Mouse (Mus musculus) cerebellum, postnatal 14 days (tissue): ENCODE data around the gene Osbpl3.
A peak's percentile ranks its signal among the peaks of the same experiment; 100 is the strongest.

ENCODE experiments used
- DNase-seq, 2 experiments: peaks; one replicate each; pipeline ENCODE4 v3.0.0; 2021; ENCODE audit warnings: mixed read lengths in 2 of 2

Osbpl3 gene

GRCm38 (mm10) chr6:50455829-50456469 lies at the start of gene Osbpl3:
Osbpl3 (minus strand) TSS chr6:50456201.
- DNase-seq, result peak; percentile 86 to 87

- no peak for DNase-seq
Measured at GRCm38 (mm10) chr6:50505531-50505930, 49.5 kb upstream of the Osbpl3 start.

GRCm38 (mm10) chr6:50504711-50505110 lies 48.7 kb upstream of the Osbpl3 start:
- DNase-seq, result no peak

GRCm38 (mm10) chr6:50503779-50504178 lies 47.8 kb upstream of the Osbpl3 start:
- DNase-seq, result no peak

- no peak for DNase-seq
Measured at GRCm38 (mm10) chr6:50503031-50503430, 47.0 kb upstream of the Osbpl3 start.

- peak; percentile 74 to 77 for DNase-seq
Measured at GRCm38 (mm10) chr6:50498346-50498745, 42.3 kb upstream of the Osbpl3 start.

GRCm38 (mm10) chr6:50490519-50490918 lies 34.5 kb upstream of the Osbpl3 start:
- no peak for DNase-seq

GRCm38 (mm10) chr6:50489380-50489779 lies 33.4 kb upstream of the Osbpl3 start:
- DNase-seq, result no peak

- peak in 1 of 2 experiments; percentile 8 for DNase-seq
Measured at GRCm38 (mm10) chr6:50486035-50486902, 30.3 kb upstream of the Osbpl3 start.

GRCm38 (mm10) chr6:50483426-50483825 lies 27.4 kb upstream of the Osbpl3 start:
- no peak for DNase-seq

GRCm38 (mm10) chr6:50481460-50481859 lies 25.5 kb upstream of the Osbpl3 start:
- no peak for DNase-seq

GRCm38 (mm10) chr6:50466451-50466850 lies 10.4 kb upstream of the Osbpl3 start:
- DNase-seq, result no peak

- no peak for DNase-seq
Measured at GRCm38 (mm10) chr6:50464690-50465485, 8.9 kb upstream of the Osbpl3 start.

- no peak for DNase-seq
Measured at GRCm38 (mm10) chr6:50462026-50462425, 6.0 kb upstream of the Osbpl3 start.

GRCm38 (mm10) chr6:50461585-50461984 lies 5.6 kb upstream of the Osbpl3 start:
- no peak for DNase-seq

GRCm38 (mm10) chr6:50460646-50461045 lies 4.6 kb upstream of the Osbpl3 start:
- DNase-seq, result no peak

GRCm38 (mm10) chr6:50460246-50460645 lies 4.2 kb upstream of the Osbpl3 start:
- DNase-seq, result no peak

GRCm38 (mm10) chr6:50459271-50459670 lies 3.3 kb upstream of the Osbpl3 start:
- no peak for DNase-seq

- DNase-seq, result no peak
Measured at GRCm38 (mm10) chr6:50457551-50458348, 1.7 kb upstream of the Osbpl3 start.

GRCm38 (mm10) chr6:50456706-50457105 lies 705 bp upstream of the Osbpl3 start:
- peak; percentile 48 to 49 for DNase-seq

- peak; percentile 46 to 53 for DNase-seq
Measured at GRCm38 (mm10) chr6:50455102-50455828, 736 bp downstream of the Osbpl3 start.

- DNase-seq, result no peak
Measured at GRCm38 (mm10) chr6:50453651-50454050, 2.4 kb downstream of the Osbpl3 start.
